Mouse (Mus musculus): Measurements from ENCODE around the gene Leap2. TPM values are rescaled to one million over a fixed set of nuclear protein-coding genes. Genes with fewer than 3 reads are reported as not detected.

The Leap2 gene
- polyA plus RNA-seq, 1 experiment from 2014 or later, result 78.2 TPM

- no peaks in the 10 kb centered on the region for H3K9me3 ChIP-seq (replicated peaks; ENCODE audit: control insufficient read depth, low read length)
- H3K27me3 ChIP-seq (ENCODE audit: control insufficient read depth, insufficient read depth, low read depth, low read length), result peaks cover 58% of the 10 kb centered on the region
- H3K36me3 ChIP-seq (ENCODE audit: control insufficient read depth, insufficient read depth), result no peaks in the 10 kb centered on the region
- 58% methylated on average over 3 of the region's 3 CpGs for WGBS (ENCODE audit: insufficient replicate concordance)
- H3K4me1 ChIP-seq (ENCODE audit: control insufficient read depth, low read depth, low read length), result peaks cover 15% of the 10 kb centered on the region
- no peak overlapping the region for H3K4me3 ChIP-seq (ENCODE audit: low read depth, low read length)
- no peak overlapping the region for H3K4me2 ChIP-seq (ENCODE audit: low read depth, low read length)
- H3K9ac ChIP-seq (ENCODE audit: low read depth, low read length), result no peak overlapping the region
- H3K27ac ChIP-seq (ENCODE audit: low read length), result no peak overlapping the region
- ATAC-seq (ENCODE audit: low read depth), result no peak
Observed at GRCm38 (mm10) chr11:53458996-53459395, 36.0 kb upstream of the Leap2 start.

- peak overlapping the region; percentile 52 for H3K27ac ChIP-seq (ENCODE audit: low read length)
Observed at GRCm38 (mm10) chr11:53457372-53457954, 34.5 kb upstream of the Leap2 start.

GRCm38 (mm10) chr11:53456474-53457371 lies 33.8 kb upstream of the Leap2 start, which contains the start of the genes Gm10447 and Shroom1:
Gm10447 (minus strand) TSS chr11:53457110.
Shroom1 (plus strand) TSS chr11:53457205.
- Histone ChIP-seq H3K9ac (ENCODE audit: low read depth, low read length) (peak within 1 kb of the TSS; percentile 52), H3K4me3 (ENCODE audit: low read depth, low read length) (peak within 1 kb of the TSS; percentile 60), H3K4me1 (ENCODE audit: control insufficient read depth, low read depth, low read length) (peaks cover 4% of the 10 kb centered on the region), H3K27ac (ENCODE audit: low read length) (peak within 1 kb of the TSS; percentile 56), H3K27me3 (ENCODE audit: control insufficient read depth, insufficient read depth, low read depth, low read length) (peaks cover 36% of the 10 kb centered on the region), H3K4me2 (ENCODE audit: low read depth, low read length) (peak within 1 kb of the TSS; percentile 60), H3K36me3 (ENCODE audit: control insufficient read depth, insufficient read depth) (no peaks in the 10 kb centered on the region), H3K9me3 (replicated peaks; ENCODE audit: control insufficient read depth, low read length) (no peaks in the 10 kb centered on the region)
- WGBS (ENCODE audit: insufficient replicate concordance), result 4% methylated on average over 42 of the region's 42 CpGs
- ATAC-seq (ENCODE audit: low read depth), result peak; percentile 90

More at GRCm38 (mm10) chr11:53457372-53457954, 34.5 kb upstream of the Leap2 start:
- peak; percentile 50 for ATAC-seq (ENCODE audit: low read depth)
- Histone ChIP-seq H3K36me3 (ENCODE audit: control insufficient read depth, insufficient read depth) (no peaks in the 10 kb centered on the region), H3K9me3 (replicated peaks; ENCODE audit: control insufficient read depth, low read length) (no peaks in the 10 kb centered on the region), H3K4me2 (ENCODE audit: low read depth, low read length) (peak overlapping the region; percentile 60), H3K27me3 (ENCODE audit: control insufficient read depth, insufficient read depth, low read depth, low read length) (peaks cover 43% of the 10 kb centered on the region), H3K4me3 (ENCODE audit: low read depth, low read length) (peak overlapping the region; percentile 60), H3K4me1 (ENCODE audit: control insufficient read depth, low read depth, low read length) (peaks cover 9% of the 10 kb centered on the region), H3K9ac (ENCODE audit: low read depth, low read length) (peak overlapping the region; percentile 52)
- 10% methylated on average over 29 of the region's 29 CpGs for WGBS (ENCODE audit: insufficient replicate concordance)

GRCm38 (mm10) chr11:53453031-53453430 lies 30.1 kb upstream of the Leap2 start:
- H3K27ac ChIP-seq (ENCODE audit: low read length), result no peak overlapping the region
- H3K4me1 ChIP-seq (ENCODE audit: control insufficient read depth, low read depth, low read length), result peaks cover 4% of the 10 kb centered on the region; the same call in 1 of the 2 replicates
- no peak overlapping the region for H3K4me2 ChIP-seq (ENCODE audit: low read depth, low read length)
- H3K9me3 ChIP-seq (replicated peaks; ENCODE audit: control insufficient read depth, low read length), result no peaks in the 10 kb centered on the region
- no peak overlapping the region for H3K4me3 ChIP-seq (ENCODE audit: low read depth, low read length)
- 58% methylated on average over 5 of the region's 5 CpGs for WGBS (ENCODE audit: insufficient replicate concordance)
- no peak overlapping the region for H3K9ac ChIP-seq (ENCODE audit: low read depth, low read length)
- no peaks in the 10 kb centered on the region for H3K36me3 ChIP-seq (ENCODE audit: control insufficient read depth, insufficient read depth)
- no peak for ATAC-seq (ENCODE audit: low read depth)
- peaks cover 28% of the 10 kb centered on the region for H3K27me3 ChIP-seq (ENCODE audit: control insufficient read depth, insufficient read depth, low read depth, low read length)

- no peak overlapping the region for H3K4me2 ChIP-seq (ENCODE audit: low read depth, low read length)
- H3K36me3 ChIP-seq (ENCODE audit: control insufficient read depth, insufficient read depth), result no peaks in the 10 kb centered on the region
- WGBS (ENCODE audit: insufficient replicate concordance), result 82% methylated on average over 9 of the region's 9 CpGs
- H3K9ac ChIP-seq (ENCODE audit: low read depth, low read length), result no peak overlapping the region
- no peaks in the 10 kb centered on the region for H3K9me3 ChIP-seq (replicated peaks; ENCODE audit: control insufficient read depth, low read length)
- no peak for ATAC-seq (ENCODE audit: low read depth)
- peaks cover 4% of the 10 kb centered on the region; the same call in 1 of the 2 replicates for H3K4me1 ChIP-seq (ENCODE audit: control insufficient read depth, low read depth, low read length)
- H3K27me3 ChIP-seq (ENCODE audit: control insufficient read depth, insufficient read depth, low read depth, low read length), result peaks cover 22% of the 10 kb centered on the region
- H3K27ac ChIP-seq (ENCODE audit: low read length), result no peak overlapping the region
- H3K4me3 ChIP-seq (ENCODE audit: low read depth, low read length), result no peak overlapping the region
Observed at GRCm38 (mm10) chr11:53452396-53452795, 29.4 kb upstream of the Leap2 start.

- Histone ChIP-seq H3K4me3 (ENCODE audit: low read depth, low read length) (no peak overlapping the region), H3K9me3 (replicated peaks; ENCODE audit: control insufficient read depth, low read length) (no peaks in the 10 kb centered on the region), H3K27ac (ENCODE audit: low read length) (no peak overlapping the region), H3K4me2 (ENCODE audit: low read depth, low read length) (no peak overlapping the region), H3K4me1 (ENCODE audit: control insufficient read depth, low read depth, low read length) (peaks cover 4% of the 10 kb centered on the region; the same call in 1 of the 2 replicates), H3K9ac (ENCODE audit: low read depth, low read length) (no peak overlapping the region), H3K27me3 (ENCODE audit: control insufficient read depth, insufficient read depth, low read depth, low read length) (peaks cover 11% of the 10 kb centered on the region), H3K36me3 (ENCODE audit: control insufficient read depth, insufficient read depth) (no peaks in the 10 kb centered on the region)
- 50% methylated on average over 2 of the region's 2 CpGs for WGBS (ENCODE audit: insufficient replicate concordance)
- no peak for ATAC-seq (ENCODE audit: low read depth)
Observed at GRCm38 (mm10) chr11:53451361-53451760, 28.4 kb upstream of the Leap2 start.

GRCm38 (mm10) chr11:53450070-53450705 lies 27.2 kb upstream of the Leap2 start:
- ATAC-seq (ENCODE audit: low read depth), result no peak
- Histone ChIP-seq H3K36me3 (ENCODE audit: control insufficient read depth, insufficient read depth) (no peaks in the 10 kb centered on the region), H3K27me3 (ENCODE audit: control insufficient read depth, insufficient read depth, low read depth, low read length) (peaks cover 3% of the 10 kb centered on the region; the same call in 1 of the 2 replicates)

GRCm38 (mm10) chr11:53448529-53448928 lies 25.6 kb upstream of the Leap2 start:
- H3K9ac ChIP-seq (ENCODE audit: low read depth, low read length), result no peak overlapping the region
- no peak overlapping the region for H3K27ac ChIP-seq (ENCODE audit: low read length)
- H3K27me3 ChIP-seq (ENCODE audit: control insufficient read depth, insufficient read depth, low read depth, low read length), result peaks cover 3% of the 10 kb centered on the region; the same call in 1 of the 2 replicates
- 72% methylated on average over 1 of the region's 1 CpGs for WGBS (ENCODE audit: insufficient replicate concordance)
- H3K36me3 ChIP-seq (ENCODE audit: control insufficient read depth, insufficient read depth), result no peaks in the 10 kb centered on the region
- H3K4me2 ChIP-seq (ENCODE audit: low read depth, low read length), result no peak overlapping the region
- H3K4me3 ChIP-seq (ENCODE audit: low read depth, low read length), result no peak overlapping the region
- 0 out of 2 replicates have a peak, but pooled peaks have one; percentile 35 for ATAC-seq (ENCODE audit: low read depth)
- H3K9me3 ChIP-seq (replicated peaks; ENCODE audit: control insufficient read depth, low read length), result no peaks in the 10 kb centered on the region
- peaks cover 4% of the 10 kb centered on the region; the same call in 1 of the 2 replicates for H3K4me1 ChIP-seq (ENCODE audit: control insufficient read depth, low read depth, low read length)

More at GRCm38 (mm10) chr11:53450070-53450705, 27.2 kb upstream of the Leap2 start:
- Histone ChIP-seq H3K27ac (ENCODE audit: low read length) (no peak overlapping the region), H3K9ac (ENCODE audit: low read depth, low read length) (no peak overlapping the region), H3K4me1 (ENCODE audit: control insufficient read depth, low read depth, low read length) (peaks cover 4% of the 10 kb centered on the region; the same call in 1 of the 2 replicates), H3K9me3 (replicated peaks; ENCODE audit: control insufficient read depth, low read length) (no peaks in the 10 kb centered on the region), H3K4me3 (ENCODE audit: low read depth, low read length) (no peak overlapping the region), H3K4me2 (ENCODE audit: low read depth, low read length) (no peak overlapping the region)
- 25% methylated on average over 15 of the region's 15 CpGs for WGBS (ENCODE audit: insufficient replicate concordance)
